Mouse (Mus musculus): Measurements from ENCODE around the gene Amy2a1.
"Not testable (repeated sequence)": the region's sequence is repeated elsewhere in the genome, so short reads cannot be mapped to it uniquely, and the experiment has no call there.

Gene Amy2a1

DNA sequence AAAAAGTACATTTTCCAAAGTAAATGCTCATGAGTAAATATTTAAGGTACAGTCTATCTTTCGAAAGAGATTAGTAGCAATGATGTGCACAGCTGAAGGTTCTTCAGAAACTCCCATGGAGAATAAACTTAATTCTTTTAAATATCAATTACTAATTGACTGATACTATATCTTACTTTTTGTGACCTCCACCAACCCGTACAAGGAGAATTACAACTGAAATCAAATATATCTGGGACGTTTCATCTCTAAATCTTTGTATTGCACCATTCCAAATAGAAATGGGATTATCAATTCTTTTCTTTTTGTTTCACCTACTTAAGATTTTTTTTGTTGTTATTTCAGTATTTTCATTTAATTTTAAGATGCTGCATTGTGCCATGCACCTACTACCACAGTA, at the start of gene Amy2a1:
Gene Amy2a1 (minus strand): TSS at position 101 of the 400 bp plus-strand sequence.
- DNase-seq (ENCODE audit: extremely low read depth, insufficient read length, low spot score) = not testable (repeated sequence)

GRCm38 (mm10) chr3:113574578-113574977, 42.4 kb upstream of the Amy2a1 start:
- DNase-seq (ENCODE audit: extremely low read depth, insufficient read length, low spot score) = no peak

- no peak for DNase-seq (ENCODE audit: extremely low read depth, insufficient read length, low spot score)
These were observed 41.9 kb upstream of the Amy2a1 start for GRCm38 (mm10) chr3:113574138-113574537.

DNA sequence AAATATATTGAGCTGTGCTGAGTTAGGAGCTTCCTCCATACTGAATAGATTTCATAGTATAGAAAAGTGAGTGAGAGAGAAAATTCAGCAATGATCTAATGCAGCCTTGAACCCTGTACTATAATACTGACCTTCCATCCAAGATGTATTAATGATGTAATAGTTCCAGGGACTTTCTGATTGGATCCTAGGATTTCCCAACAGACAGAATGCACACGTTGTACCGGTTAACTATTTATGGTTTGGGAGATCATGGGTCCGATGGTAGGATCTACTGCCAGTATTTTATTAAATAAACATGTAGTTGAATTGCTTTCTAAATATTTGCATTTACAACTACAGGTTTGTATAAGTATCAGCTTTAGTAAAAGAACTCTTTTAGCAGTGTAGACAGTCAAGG, 39.9 kb upstream of the Amy2a1 start:
- no peak for DNase-seq (ENCODE audit: extremely low read depth, insufficient read length, low spot score)

- DNase-seq (ENCODE audit: extremely low read depth, insufficient read length, low spot score) = no peak
These were observed 7.5 kb upstream of the Amy2a1 start for GRCm38 (mm10) chr3:113539692-113540091.
